Mouse (Mus musculus) monocyte, adult 2 months (primary cell): ENCODE results near the gene Fbxl7.

Experiments used
- DNase-seq, 2 experiments: peaks; one replicate each; pipeline ENCODE4 v3.0.0; 2022; ENCODE audit warnings: low spot score in 2 of 2, low read depth in 1 of 2

Fbxl7 gene

DNA sequence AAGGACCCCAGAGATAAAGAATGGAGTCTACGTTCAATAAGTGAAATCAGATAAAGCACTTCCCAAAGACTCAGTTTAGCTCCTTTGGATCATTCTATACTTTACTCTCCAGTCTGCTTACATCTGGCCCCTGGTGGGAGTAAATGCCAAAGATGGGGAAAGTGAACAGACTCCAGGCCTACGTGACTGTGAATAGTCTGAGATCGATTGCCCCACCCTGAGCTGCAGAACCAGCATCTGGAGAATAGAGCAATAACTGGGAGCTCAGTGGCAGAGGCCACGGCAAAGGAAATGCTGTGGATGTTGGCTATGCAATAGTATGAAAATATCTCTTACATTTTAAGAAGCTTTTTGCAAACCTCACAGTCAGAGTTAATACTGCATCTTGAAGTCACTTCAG is 394.4 kb downstream of the Fbxl7 start:
- DNase-seq = no peak
